Comparison of ENCODE assay signal across 10 mouse cellular contexts in the genomic region with DNA sequence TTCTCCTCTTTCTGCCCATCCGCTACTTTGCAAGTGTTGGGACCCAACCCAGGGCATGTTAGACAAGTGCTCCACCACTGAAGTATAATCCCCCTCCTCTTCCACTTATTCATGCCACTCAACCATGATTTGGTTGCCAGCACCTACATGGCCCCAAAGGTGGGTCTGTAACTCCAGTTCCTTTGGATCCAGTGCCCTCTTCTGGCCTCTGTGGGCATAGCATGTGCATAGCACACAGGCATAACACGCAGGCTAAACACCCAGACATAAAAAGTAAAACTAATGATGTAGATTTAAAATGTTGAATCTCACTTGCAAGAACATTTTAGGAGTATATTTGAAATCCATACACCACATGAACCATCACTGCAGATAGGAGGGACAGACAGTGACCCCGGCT.
DNase-seq lines count a peak whose midpoint lies in the region; ATAC-seq lines count a peak whose summit lies in the region.
"Had no signal": no experiment of that assay in that cellular context is flagged by ENCODE, and none has a peak within 500 bp of the region (broad histone marks: within the 10 kb centered on the region; RNA-seq: fewer than 3 reads in every experiment).

No protein-coding gene starts in this region.

- 94% methylated on average over 3 of the region's 3 CpGs for WGBS in heart, embryonic 13.5 days
- WGBS in liver, embryonic 15.5 days (ENCODE audit: insufficient replicate concordance): 83% methylated on average over 3 of the region's 3 CpGs
- WGBS in liver, embryonic 12.5 days (ENCODE audit: insufficient replicate concordance): 85% methylated on average over 3 of the region's 3 CpGs

- peak overlapping the region; percentile 90 for H3K27ac ChIP-seq in heart, embryonic 13.5 days (replicated peaks)
- H3K27ac ChIP-seq in liver, embryonic 15.5 days (replicated peaks): 0 out of 2 replicates have a peak overlapping the region, but pooled peaks have one; percentile 38
- no peak overlapping the region for H3K27ac ChIP-seq in liver, embryonic 12.5 days

- 0 out of 2 replicates have a peak, but pooled peaks cover 5% of the 10 kb centered on the region for H3K9me3 ChIP-seq in heart, embryonic 13.5 days
- no peaks in the 10 kb centered on the region for H3K9me3 ChIP-seq in liver, embryonic 15.5 days (replicated peaks)
- H3K9me3 ChIP-seq in liver, embryonic 12.5 days (replicated peaks): no peaks in the 10 kb centered on the region

- H3K4me2 ChIP-seq in heart, embryonic 13.5 days: no peak overlapping the region
- no peak overlapping the region for H3K4me2 ChIP-seq in liver, embryonic 15.5 days
- no peak overlapping the region for H3K4me2 ChIP-seq in liver, embryonic 12.5 days
- H3K4me2 ChIP-seq: midbrain, embryonic 11.5 days had no signal

- H3K4me3 ChIP-seq in heart, embryonic 13.5 days: no peak overlapping the region
- no peak overlapping the region for H3K4me3 ChIP-seq in liver, embryonic 15.5 days (replicated peaks)
- H3K4me3 ChIP-seq in liver, embryonic 12.5 days: no peak overlapping the region

- H3K36me3 ChIP-seq in heart, embryonic 13.5 days: peaks cover 11% of the 10 kb centered on the region
- H3K36me3 ChIP-seq in liver, embryonic 15.5 days (replicated peaks): no peaks in the 10 kb centered on the region
- H3K36me3 ChIP-seq in liver, embryonic 12.5 days: no peaks in the 10 kb centered on the region

- no peak for DNase-seq in heart, adult 8-10 months (ENCODE audit: low spot score)
- DNase-seq in ES-CJ7 (ENCODE audit: low read depth, low spot score): peak; percentile 58
- DNase-seq in kidney, postnatal 4 days: peak; percentile 31 to 40
- DNase-seq in frontal cortex, postnatal 14 days (ENCODE audit: low spot score in 2 of 2): no peak
- DNase-seq in layer of hippocampus, adult 9-10 months (ENCODE audit: low spot score): no peak
- DNase-seq: embryo, embryonic 11 days had no signal

- no peak for ATAC-seq in heart, embryonic 13.5 days (ENCODE audit: extremely low read depth, insufficient number of reproducible peaks, low FRiP score, low TSS enrichment)
- no peak for ATAC-seq in liver, embryonic 15.5 days (ENCODE audit: insufficient read depth)
- ATAC-seq in liver, embryonic 12.5 days: no peak

- H3K4me1 ChIP-seq in heart, embryonic 13.5 days: peaks cover 52% of the 10 kb centered on the region
- H3K4me1 ChIP-seq in liver, embryonic 15.5 days (replicated peaks): no peaks in the 10 kb centered on the region
- H3K4me1 ChIP-seq in liver, embryonic 12.5 days: peaks cover 11% of the 10 kb centered on the region

- no peak overlapping the region for H3K9ac ChIP-seq in heart, embryonic 13.5 days
- no peak overlapping the region for H3K9ac ChIP-seq in liver, embryonic 15.5 days
- no peak overlapping the region for H3K9ac ChIP-seq in liver, embryonic 12.5 days

- H3K27me3 ChIP-seq in heart, embryonic 13.5 days (replicated peaks): no peaks in the 10 kb centered on the region
- H3K27me3 ChIP-seq in liver, embryonic 15.5 days: 0 out of 2 replicates have a peak, but pooled peaks cover 6% of the 10 kb centered on the region
- H3K27me3 ChIP-seq in liver, embryonic 12.5 days (replicated peaks): 0 out of 2 replicates have a peak, but pooled peaks cover 6% of the 10 kb centered on the region

Comparison
In these comparisons a context has a peak if more than half of its experiments do, and no peak if none do; other contexts are left out.
1. DNase-seq: peak in ES-CJ7 (single experiment) and kidney, postnatal 4 days (2 of 2); none in heart, adult 8-10 months (single experiment), frontal cortex, postnatal 14 days (0 of 2) and layer of hippocampus, adult 9-10 months (single experiment).